Mouse (Mus musculus): Measurements from ENCODE around the gene Gls2. TPM values are rescaled to one million over a fixed set of nuclear protein-coding genes. Genes with fewer than 3 reads are reported as not detected.
A peak's percentile ranks its signal among the peaks of the same experiment; 100 is the strongest.

Gls2 gene
- polyA plus RNA-seq, 1 experiment from 2014 or later: 3.2 TPM

DNA sequence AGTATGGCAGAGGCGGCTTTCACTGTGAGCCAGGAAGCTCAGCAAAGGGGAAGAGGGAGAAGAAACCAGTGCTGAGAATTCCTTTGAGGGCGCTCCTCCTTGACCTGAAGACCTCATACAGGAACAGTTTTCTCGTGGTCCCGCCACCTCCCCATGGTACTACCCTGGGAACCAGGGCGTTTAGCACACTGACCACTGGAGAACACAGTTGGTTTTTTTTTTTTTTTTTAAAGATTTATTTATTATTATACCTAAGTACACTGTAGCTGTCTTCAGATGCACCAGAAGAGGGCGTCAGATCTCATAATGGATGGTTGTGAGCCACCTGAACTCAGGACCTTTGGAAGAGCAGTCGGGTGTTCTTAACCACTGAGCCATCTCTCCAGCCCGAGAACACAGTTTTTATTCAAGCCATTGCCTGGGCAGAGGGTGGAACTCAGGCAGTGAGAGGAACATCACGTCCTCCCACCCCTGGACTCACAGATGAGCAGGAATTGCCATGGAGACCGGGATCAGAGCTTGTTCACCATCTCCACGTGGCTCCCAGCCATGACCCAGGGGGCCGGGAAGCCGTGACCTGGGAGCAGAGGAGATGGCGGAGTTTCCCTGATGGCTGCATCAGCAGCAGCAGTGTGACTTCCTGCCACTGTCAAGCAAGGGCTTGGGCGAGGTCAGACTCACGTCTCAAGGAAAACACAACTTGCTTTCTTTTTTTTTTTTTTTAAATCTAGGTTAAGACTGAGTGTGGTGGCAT, 27.5 kb downstream of the Gls2 start:
- no peaks in the 10 kb centered on the region for H3K36me3 ChIP-seq (ENCODE audit: control insufficient read depth, insufficient read depth, low read length)
- peaks cover 2% of the 10 kb centered on the region; the same call in 1 of the 2 replicates for H3K4me1 ChIP-seq (ENCODE audit: control insufficient read depth, insufficient read depth, low read length)
- H3K27ac ChIP-seq (ENCODE audit: low read length): no peak overlapping the region
- H3K9ac ChIP-seq (ENCODE audit: low read length): no peak overlapping the region
- no peak for ATAC-seq (ENCODE audit: insufficient read depth, low FRiP score)
- no peak overlapping the region for H3K4me3 ChIP-seq (replicated peaks; ENCODE audit: low read length)
- no peak overlapping the region for H3K4me2 ChIP-seq (ENCODE audit: low read depth, low read length)
- no peaks in the 10 kb centered on the region for H3K9me3 ChIP-seq (replicated peaks; ENCODE audit: control insufficient read depth, low read length)
- WGBS: 57% methylated on average over 16 of the region's 16 CpGs
- no peaks in the 10 kb centered on the region for H3K27me3 ChIP-seq (ENCODE audit: control insufficient read depth, insufficient read depth, low read length)

DNA sequence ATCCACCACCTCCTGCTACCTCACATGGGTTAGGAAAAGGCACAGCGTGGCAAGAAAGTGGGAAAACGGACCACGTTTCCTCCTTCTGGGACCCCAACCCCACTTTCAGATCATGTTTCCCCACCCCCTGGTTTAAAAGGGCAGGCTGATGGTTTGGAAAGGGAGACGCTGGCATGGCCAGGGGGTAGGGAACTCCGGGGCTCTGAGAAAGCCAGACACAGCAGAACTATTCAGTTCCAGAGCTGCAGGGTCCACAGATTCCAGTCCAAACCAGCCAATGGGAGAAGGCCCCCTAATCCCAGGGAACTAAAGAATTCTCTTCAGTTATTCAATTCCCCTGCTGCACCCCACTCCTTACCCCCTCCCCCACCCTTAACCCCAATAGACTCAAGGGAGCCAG, 30.8 kb downstream of the Gls2 start:
- H3K27me3 ChIP-seq (ENCODE audit: control insufficient read depth, insufficient read depth, low read length): no peaks in the 10 kb centered on the region
- no peak overlapping the region for H3K4me3 ChIP-seq (replicated peaks; ENCODE audit: low read length)
- ATAC-seq (ENCODE audit: insufficient read depth, low FRiP score): no peak
- 53% methylated on average over 5 of the region's 5 CpGs for WGBS
- H3K36me3 ChIP-seq (ENCODE audit: control insufficient read depth, insufficient read depth, low read length): no peaks in the 10 kb centered on the region
- no peak overlapping the region for H3K27ac ChIP-seq (ENCODE audit: low read length)
- no peak overlapping the region for H3K9ac ChIP-seq (ENCODE audit: low read length)
- H3K9me3 ChIP-seq (replicated peaks; ENCODE audit: control insufficient read depth, low read length): no peaks in the 10 kb centered on the region
- no peak overlapping the region for H3K4me2 ChIP-seq (ENCODE audit: low read depth, low read length)
- peaks cover 2% of the 10 kb centered on the region; the same call in 1 of the 2 replicates for H3K4me1 ChIP-seq (ENCODE audit: control insufficient read depth, insufficient read depth, low read length)

DNA sequence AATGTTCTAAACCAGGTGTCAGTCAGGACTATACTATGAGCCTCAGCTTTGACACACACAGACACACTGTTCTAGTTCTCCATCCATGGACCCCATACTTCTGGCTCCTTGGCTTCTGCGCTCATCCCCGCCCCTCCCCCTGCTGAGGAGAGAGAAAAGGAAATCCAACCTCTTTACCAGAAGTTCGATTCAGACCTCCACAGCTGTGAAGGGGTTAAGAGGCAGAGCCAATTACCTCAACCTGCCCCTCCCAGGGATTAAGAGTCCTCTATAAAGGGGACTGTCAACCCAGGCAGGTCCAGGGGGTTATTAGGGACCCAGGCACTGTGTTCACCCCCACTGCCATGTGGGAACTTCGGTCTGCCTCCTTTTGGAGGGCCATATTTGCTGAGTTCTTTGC, 31.3 kb downstream of the Gls2 start, which contains the start of gene Mip:
Mip (plus strand) TSS at position 301 of the 400 bp plus-strand sequence.
- Histone ChIP-seq H3K4me2 (ENCODE audit: low read depth, low read length) (no peak within 1 kb of the TSS), H3K9ac (ENCODE audit: low read length) (no peak within 1 kb of the TSS), H3K9me3 (replicated peaks; ENCODE audit: control insufficient read depth, low read length) (no peaks in the 10 kb centered on the region), H3K27ac (ENCODE audit: low read length) (no peak within 1 kb of the TSS), H3K4me3 (replicated peaks; ENCODE audit: low read length) (no peak within 1 kb of the TSS), H3K36me3 (ENCODE audit: control insufficient read depth, insufficient read depth, low read length) (no peaks in the 10 kb centered on the region), H3K4me1 (ENCODE audit: control insufficient read depth, insufficient read depth, low read length) (peaks cover 2% of the 10 kb centered on the region; the same call in 1 of the 2 replicates), H3K27me3 (ENCODE audit: control insufficient read depth, insufficient read depth, low read length) (no peaks in the 10 kb centered on the region)
- WGBS: 42% methylated on average over 4 of the region's 4 CpGs
- ATAC-seq (ENCODE audit: insufficient read depth, low FRiP score): no peak

DNA sequence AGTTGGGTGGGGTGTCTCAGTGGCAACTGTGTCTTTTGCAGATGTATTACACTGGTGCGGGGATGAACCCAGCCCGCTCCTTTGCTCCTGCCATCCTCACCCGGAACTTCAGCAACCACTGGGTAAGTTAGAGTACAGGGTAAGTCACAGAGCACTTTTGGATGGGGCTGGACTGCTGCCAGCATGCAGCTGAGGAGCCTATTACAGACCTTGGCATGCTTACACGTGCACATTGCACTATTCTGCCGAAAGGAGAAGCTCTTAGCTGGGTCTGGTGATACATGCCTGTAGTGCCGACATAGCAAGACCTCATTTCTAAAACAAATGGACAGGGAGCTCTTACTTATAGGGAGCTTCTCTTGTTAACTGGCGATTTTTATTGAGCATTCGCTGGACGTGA, 33.3 kb downstream of the Gls2 start:
- Histone ChIP-seq H3K9ac (ENCODE audit: low read length) (no peak overlapping the region), H3K27ac (ENCODE audit: low read length) (no peak overlapping the region), H3K4me1 (ENCODE audit: control insufficient read depth, insufficient read depth, low read length) (peaks cover 8% of the 10 kb centered on the region), H3K36me3 (ENCODE audit: control insufficient read depth, insufficient read depth, low read length) (no peaks in the 10 kb centered on the region), H3K4me2 (ENCODE audit: low read depth, low read length) (no peak overlapping the region), H3K27me3 (ENCODE audit: control insufficient read depth, insufficient read depth, low read length) (no peaks in the 10 kb centered on the region), H3K4me3 (replicated peaks; ENCODE audit: low read length) (no peak overlapping the region), H3K9me3 (replicated peaks; ENCODE audit: control insufficient read depth, low read length) (no peaks in the 10 kb centered on the region)
- ATAC-seq (ENCODE audit: insufficient read depth, low FRiP score): no peak
- 75% methylated on average over 9 of the region's 9 CpGs for WGBS

DNA sequence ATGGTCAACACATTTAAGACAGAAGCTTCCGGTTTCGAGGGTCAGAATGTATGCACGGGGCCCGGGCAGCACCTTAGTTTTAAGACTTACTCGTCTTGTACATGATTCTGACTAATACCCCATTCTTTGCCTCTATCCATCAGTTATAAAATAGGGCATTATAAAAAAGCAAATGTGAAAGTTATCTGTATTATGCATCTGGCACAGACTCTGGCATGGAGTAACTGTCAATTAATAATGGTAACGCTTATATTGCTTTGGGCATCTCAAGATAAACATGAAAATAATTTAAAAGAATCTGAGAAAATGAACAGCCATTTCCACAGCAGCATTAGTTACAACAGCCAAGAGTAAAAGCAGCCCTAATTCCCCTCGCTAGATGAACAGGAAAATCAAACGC, 33.8 kb downstream of the Gls2 start:
- H3K4me2 ChIP-seq (ENCODE audit: low read depth, low read length): no peak overlapping the region
- WGBS: 90% methylated on average over 8 of the region's 8 CpGs
- peaks cover 11% of the 10 kb centered on the region for H3K4me1 ChIP-seq (ENCODE audit: control insufficient read depth, insufficient read depth, low read length)
- no peak overlapping the region for H3K27ac ChIP-seq (ENCODE audit: low read length)
- H3K4me3 ChIP-seq (replicated peaks; ENCODE audit: low read length): no peak overlapping the region
- ATAC-seq (ENCODE audit: insufficient read depth, low FRiP score): no peak
- no peaks in the 10 kb centered on the region for H3K27me3 ChIP-seq (ENCODE audit: control insufficient read depth, insufficient read depth, low read length)
- H3K36me3 ChIP-seq (ENCODE audit: control insufficient read depth, insufficient read depth, low read length): no peaks in the 10 kb centered on the region
- H3K9ac ChIP-seq (ENCODE audit: low read length): no peak overlapping the region
- no peaks in the 10 kb centered on the region for H3K9me3 ChIP-seq (replicated peaks; ENCODE audit: control insufficient read depth, low read length)

DNA sequence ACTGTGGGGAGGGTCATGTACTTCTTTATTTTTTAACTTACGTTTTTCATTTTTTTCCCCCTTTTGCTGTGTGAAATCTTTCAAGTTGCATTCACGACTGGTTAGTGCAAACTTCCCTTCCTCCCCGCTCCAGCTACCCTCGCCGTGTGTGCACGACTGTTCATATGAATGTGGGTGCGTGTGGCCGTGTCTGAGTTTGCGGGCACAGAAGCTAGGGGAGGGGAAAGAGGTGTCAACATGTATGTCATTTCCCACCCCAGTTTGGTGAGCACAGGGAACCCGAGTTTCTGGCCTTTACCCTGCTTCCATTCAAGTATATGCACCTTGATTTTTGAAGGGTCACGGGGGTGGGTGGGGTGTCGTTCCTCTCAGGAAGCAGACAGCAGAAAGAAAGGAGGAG, 36.3 kb downstream of the Gls2 start:
- no peak overlapping the region for H3K4me3 ChIP-seq (replicated peaks; ENCODE audit: low read length)
- no peaks in the 10 kb centered on the region for H3K27me3 ChIP-seq (ENCODE audit: control insufficient read depth, insufficient read depth, low read length)
- no peak for ATAC-seq (ENCODE audit: insufficient read depth, low FRiP score)
- no peak overlapping the region for H3K27ac ChIP-seq (ENCODE audit: low read length)
- WGBS: 76% methylated on average over 12 of the region's 12 CpGs
- peak overlapping the region; percentile 85; the same call in 1 of the 2 replicates for H3K9ac ChIP-seq (ENCODE audit: low read length)
- H3K36me3 ChIP-seq (ENCODE audit: control insufficient read depth, insufficient read depth, low read length): no peaks in the 10 kb centered on the region
- H3K4me2 ChIP-seq (ENCODE audit: low read depth, low read length): no peak overlapping the region
- H3K4me1 ChIP-seq (ENCODE audit: control insufficient read depth, insufficient read depth, low read length): peaks cover 9% of the 10 kb centered on the region
- H3K9me3 ChIP-seq (replicated peaks; ENCODE audit: control insufficient read depth, low read length): no peaks in the 10 kb centered on the region

DNA sequence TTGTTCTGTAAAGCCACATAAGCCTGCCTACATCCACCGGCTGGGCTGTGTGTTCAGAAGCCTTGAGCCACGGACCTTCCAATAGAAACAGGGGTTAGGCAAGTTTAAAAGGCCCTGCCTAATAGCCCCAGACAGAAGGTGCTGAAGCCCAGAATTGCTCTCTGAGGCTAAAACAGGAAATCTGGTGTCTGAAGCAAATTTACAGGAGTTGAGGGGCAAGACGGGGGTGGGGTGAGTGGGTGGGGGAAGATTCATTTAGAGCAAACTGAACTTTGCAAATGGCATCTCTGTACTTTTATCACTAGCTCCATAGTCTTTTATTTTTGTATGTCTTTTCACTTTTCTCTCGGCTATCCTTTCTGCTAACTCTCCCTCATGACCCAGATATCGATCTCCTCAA, 36.9 kb downstream of the Gls2 start:
- no peaks in the 10 kb centered on the region for H3K9me3 ChIP-seq (replicated peaks; ENCODE audit: control insufficient read depth, low read length)
- no peaks in the 10 kb centered on the region for H3K27me3 ChIP-seq (ENCODE audit: control insufficient read depth, insufficient read depth, low read length)
- H3K4me1 ChIP-seq (ENCODE audit: control insufficient read depth, insufficient read depth, low read length): peaks cover 9% of the 10 kb centered on the region
- peak overlapping the region; percentile 66 for H3K4me3 ChIP-seq (replicated peaks; ENCODE audit: low read length)
- H3K27ac ChIP-seq (ENCODE audit: low read length): peak overlapping the region; percentile 92
- no peak for ATAC-seq (ENCODE audit: insufficient read depth, low FRiP score)
- peak overlapping the region; percentile 85 for H3K9ac ChIP-seq (ENCODE audit: low read length)
- no peaks in the 10 kb centered on the region for H3K36me3 ChIP-seq (ENCODE audit: control insufficient read depth, insufficient read depth, low read length)
- 5% methylated on average over 5 of the region's 5 CpGs for WGBS
- H3K4me2 ChIP-seq (ENCODE audit: low read depth, low read length): peak overlapping the region; percentile 81

DNA sequence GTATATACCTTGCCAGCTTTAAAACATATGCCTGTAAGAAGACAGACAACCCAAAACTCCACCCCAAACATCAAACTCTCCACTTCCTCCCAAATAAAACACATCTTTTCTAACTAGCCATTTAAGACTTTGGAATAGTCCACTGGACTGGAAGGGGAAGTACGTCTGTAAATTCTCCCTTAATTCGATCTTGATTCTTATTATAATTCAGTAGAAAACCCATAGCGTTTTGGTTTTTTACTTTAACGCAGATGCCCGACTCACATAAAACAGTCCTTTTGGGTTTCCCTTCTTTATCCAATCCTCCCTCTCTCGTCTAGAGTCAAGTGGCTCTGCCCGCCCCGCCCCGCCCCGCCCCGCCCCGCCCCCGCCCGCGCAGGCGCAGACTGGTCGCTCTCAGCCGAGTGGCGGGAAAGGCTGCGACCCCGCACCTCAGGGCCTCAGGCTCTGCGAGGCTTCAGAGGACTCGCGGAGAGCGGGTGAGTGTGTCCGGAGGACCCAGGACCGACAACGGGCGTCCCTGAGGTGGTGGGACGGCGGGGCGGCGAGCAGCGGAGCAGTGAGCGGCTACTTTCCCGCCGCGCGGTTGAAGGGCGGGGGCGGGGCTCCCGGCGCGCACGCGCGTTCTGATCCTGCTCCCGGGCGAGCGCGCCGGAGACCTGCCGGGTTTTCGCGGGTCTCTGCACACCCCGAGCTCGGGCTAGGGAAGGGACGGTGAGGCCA, 37.6 kb downstream of the Gls2 start, which contains the start of gene Timeless:
Timeless (plus strand) TSS at position 369 of the 723 bp plus-strand sequence.
- H3K9ac ChIP-seq (ENCODE audit: low read length): peak within 1 kb of the TSS; percentile 85
- WGBS: under 1% methylated on average over 58 of the region's 58 CpGs
- H3K27me3 ChIP-seq (ENCODE audit: control insufficient read depth, insufficient read depth, low read length): no peaks in the 10 kb centered on the region

DNA sequence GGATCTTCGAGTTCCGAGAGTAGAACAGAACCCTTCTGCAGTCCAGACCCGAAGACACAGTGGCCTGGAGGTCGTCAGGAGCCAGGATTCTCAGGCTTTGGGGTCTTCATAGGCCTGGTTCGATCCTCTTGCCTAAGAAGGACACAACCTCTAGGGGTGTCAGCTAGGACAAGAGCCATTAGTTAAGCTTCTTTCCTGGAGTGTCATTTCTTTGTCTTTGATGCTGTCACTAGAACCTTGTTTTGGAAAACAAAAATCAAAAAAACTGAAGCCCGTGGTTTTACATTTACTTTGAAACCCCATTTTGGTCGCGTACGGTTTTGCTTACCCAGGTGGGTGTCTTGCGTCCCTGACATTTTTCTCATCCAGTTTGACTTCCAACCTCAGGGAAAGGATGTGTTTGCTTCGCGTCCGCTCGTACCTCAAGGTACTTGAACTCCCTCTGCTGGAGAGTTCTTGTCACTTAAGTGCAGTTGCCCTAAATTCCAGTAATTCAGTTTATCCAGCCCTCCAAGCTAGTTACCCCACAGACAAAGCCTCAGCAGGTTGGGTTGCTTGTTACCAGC, 38.2 kb downstream of the Gls2 start:
- H3K4me2 ChIP-seq (ENCODE audit: low read depth, low read length): peak overlapping the region; percentile 81

More for the DNA sequence above, 37.6 kb downstream of the Gls2 start, which contains the start of gene Timeless:
- peak within 1 kb of the TSS; percentile 66 for H3K4me3 ChIP-seq (replicated peaks; ENCODE audit: low read length)
- no peaks in the 10 kb centered on the region for H3K36me3 ChIP-seq (ENCODE audit: control insufficient read depth, insufficient read depth, low read length)
- H3K4me2 ChIP-seq (ENCODE audit: low read depth, low read length): peak within 1 kb of the TSS; percentile 81
- peak within 1 kb of the TSS; percentile 92 for H3K27ac ChIP-seq (ENCODE audit: low read length)
- peak; percentile 93 for ATAC-seq (ENCODE audit: insufficient read depth, low FRiP score)
- peaks cover 9% of the 10 kb centered on the region for H3K4me1 ChIP-seq (ENCODE audit: control insufficient read depth, insufficient read depth, low read length)
- no peaks in the 10 kb centered on the region for H3K9me3 ChIP-seq (replicated peaks; ENCODE audit: control insufficient read depth, low read length)

More for the DNA sequence above, 38.2 kb downstream of the Gls2 start:
- peak; percentile 48; the same call in 1 of the 2 replicates for ATAC-seq (ENCODE audit: insufficient read depth, low FRiP score)
- H3K4me1 ChIP-seq (ENCODE audit: control insufficient read depth, insufficient read depth, low read length): peaks cover 9% of the 10 kb centered on the region
- peak overlapping the region; percentile 92 for H3K27ac ChIP-seq (ENCODE audit: low read length)
- peak overlapping the region; percentile 66 for H3K4me3 ChIP-seq (replicated peaks; ENCODE audit: low read length)
- H3K9me3 ChIP-seq (replicated peaks; ENCODE audit: control insufficient read depth, low read length): no peaks in the 10 kb centered on the region
- H3K36me3 ChIP-seq (ENCODE audit: control insufficient read depth, insufficient read depth, low read length): no peaks in the 10 kb centered on the region
- H3K9ac ChIP-seq (ENCODE audit: low read length): peak overlapping the region; percentile 85
- under 1% methylated on average over 14 of the region's 14 CpGs for WGBS
- no peaks in the 10 kb centered on the region for H3K27me3 ChIP-seq (ENCODE audit: control insufficient read depth, insufficient read depth, low read length)
